Mouse (Mus musculus): ENCODE measurements at regions not wholly inside any gene's neighbourhood (a gene's known extent, or its start where the extent isn't known, plus 50 kb on each side); places are given as distances from the start of the nearest gene placed in this dataset.
A peak's percentile ranks its signal among the peaks of the same experiment; 100 is the strongest.

- no peak for ATAC-seq (ENCODE audit: insufficient number of reproducible peaks, low FRiP score, low TSS enrichment)
Observed at GRCm38 (mm10) chr15:25137091-25137490, 276.5 kb downstream of the Basp1 start.

DNA sequence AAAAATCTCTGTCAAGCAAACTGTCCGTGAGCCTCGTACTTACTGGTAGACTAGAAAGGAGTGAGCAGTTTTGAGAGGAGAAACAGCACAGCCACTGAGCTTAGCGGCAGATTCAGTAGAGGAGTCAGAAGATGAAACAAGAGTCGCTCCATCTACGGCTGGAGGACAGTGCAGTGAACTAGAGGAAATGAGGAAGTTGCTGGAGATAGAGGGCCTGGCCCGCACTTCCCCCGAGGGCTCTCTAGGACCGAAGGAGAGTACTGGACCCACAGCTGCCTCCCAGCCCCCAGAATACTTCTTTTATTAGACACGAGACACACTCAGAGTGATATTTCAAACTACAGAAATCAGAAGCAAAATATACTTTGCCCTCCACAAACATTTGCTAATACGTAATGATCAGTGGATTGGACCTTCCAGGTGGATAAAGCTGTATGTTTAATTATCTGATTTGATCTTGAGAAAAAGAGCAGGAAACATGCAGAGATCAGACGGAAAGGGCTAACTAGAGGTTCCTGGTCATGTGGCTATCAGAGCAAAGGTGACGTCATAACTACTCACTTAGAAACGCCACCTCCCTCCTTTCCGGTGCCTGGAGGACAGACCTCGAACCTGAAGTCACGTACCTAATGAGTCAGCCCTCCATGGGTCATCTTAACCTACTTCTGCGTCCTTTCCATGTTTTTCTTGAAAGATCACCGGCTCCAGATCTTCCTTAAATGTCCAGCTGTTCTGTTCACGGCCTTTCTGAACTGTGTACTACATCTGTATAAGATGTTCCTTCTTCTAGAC lies 277.9 kb downstream of the Basp1 start:
- ATAC-seq (ENCODE audit: insufficient number of reproducible peaks, low FRiP score, low TSS enrichment): no peak

DNA sequence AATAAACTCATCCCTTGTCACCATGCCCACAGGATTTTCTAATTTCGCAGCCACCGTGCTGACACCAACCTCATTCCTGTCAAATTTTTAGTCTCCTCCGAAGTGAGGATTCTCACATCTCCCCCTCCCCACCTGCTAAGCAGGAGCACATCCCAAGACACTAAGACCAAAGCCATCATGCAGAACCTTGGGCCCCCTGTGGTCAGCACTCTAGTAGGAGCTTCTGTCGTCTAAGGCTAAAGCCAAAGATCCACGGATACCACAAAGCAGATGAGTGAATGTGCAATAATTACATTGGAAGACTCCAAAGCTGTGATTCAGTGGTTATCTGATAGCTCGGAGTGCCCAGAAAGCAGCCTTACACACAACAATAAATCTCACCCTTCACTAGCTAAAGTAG lies 283.5 kb downstream of the Basp1 start:
- ATAC-seq (ENCODE audit: insufficient number of reproducible peaks, low FRiP score, low TSS enrichment): peak; percentile 15; the same call in 1 of the 2 replicates

GRCm38 (mm10) chr15:25129572-25129971 lies 284.0 kb downstream of the Basp1 start:
- ATAC-seq (ENCODE audit: insufficient number of reproducible peaks, low FRiP score, low TSS enrichment): no peak

- no peak for ATAC-seq (ENCODE audit: insufficient number of reproducible peaks, low FRiP score, low TSS enrichment)
Observed at GRCm38 (mm10) chr15:25120441-25120840, 293.1 kb downstream of the Basp1 start.

GRCm38 (mm10) chr15:25117980-25118379 lies 295.6 kb downstream of the Basp1 start:
- no peak for ATAC-seq (ENCODE audit: insufficient number of reproducible peaks, low FRiP score, low TSS enrichment)

GRCm38 (mm10) chr15:25102727-25103126 lies 310.8 kb downstream of the Basp1 start:
- no peak for ATAC-seq (ENCODE audit: insufficient number of reproducible peaks, low FRiP score, low TSS enrichment)

- ATAC-seq (ENCODE audit: insufficient number of reproducible peaks, low FRiP score, low TSS enrichment): no peak
Observed at GRCm38 (mm10) chr15:25093758-25094157, 319.8 kb downstream of the Basp1 start.

DNA sequence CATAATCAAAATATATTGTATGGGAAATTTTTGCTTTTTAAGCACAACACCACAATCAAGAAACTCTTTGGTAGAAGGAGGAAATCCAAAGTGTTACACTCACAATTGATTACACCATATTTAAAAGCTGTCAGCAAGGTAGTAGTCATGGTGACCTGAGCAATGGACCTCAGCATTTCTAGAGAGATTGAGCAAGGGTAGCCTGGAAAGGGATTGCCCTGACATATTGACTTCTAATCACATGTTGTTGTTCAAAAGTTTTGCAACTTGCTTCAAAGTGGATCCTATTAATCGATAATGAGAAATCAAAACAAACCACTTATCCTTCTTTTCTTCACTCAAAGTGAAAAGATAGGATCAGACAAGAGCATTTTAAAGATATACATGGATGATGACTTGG lies 343.9 kb downstream of the Basp1 start:
- no peak for ATAC-seq (ENCODE audit: insufficient number of reproducible peaks, low FRiP score, low TSS enrichment)

GRCm38 (mm10) chr15:25059347-25059746 lies 354.2 kb downstream of the Basp1 start:
- ATAC-seq (ENCODE audit: insufficient number of reproducible peaks, low FRiP score, low TSS enrichment): peak; percentile 86; the same call in 1 of the 2 replicates

DNA sequence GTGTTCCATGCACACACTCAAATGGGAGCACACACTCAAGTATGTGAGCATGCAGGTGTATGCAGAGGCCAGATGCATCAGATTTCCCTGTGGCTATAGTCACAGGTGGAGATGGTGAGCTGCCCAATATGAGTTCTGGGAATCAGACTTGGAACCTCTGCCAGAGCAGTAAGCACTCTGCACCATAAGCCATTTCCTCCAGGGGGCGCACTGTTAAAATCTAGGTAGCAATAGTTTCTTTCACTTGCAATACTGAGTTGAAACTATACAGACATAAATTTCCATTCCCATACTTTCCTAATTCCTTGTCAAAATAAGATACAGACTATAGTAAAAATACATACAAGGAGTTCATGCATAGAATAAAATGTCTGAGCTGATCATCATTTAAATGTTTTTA lies 365.7 kb downstream of the Basp1 start:
- no peak for ATAC-seq (ENCODE audit: insufficient number of reproducible peaks, low FRiP score, low TSS enrichment)

GRCm38 (mm10) chr15:25046514-25047138 lies 366.9 kb downstream of the Basp1 start:
- ATAC-seq (ENCODE audit: insufficient number of reproducible peaks, low FRiP score, low TSS enrichment): peak; percentile 84

DNA sequence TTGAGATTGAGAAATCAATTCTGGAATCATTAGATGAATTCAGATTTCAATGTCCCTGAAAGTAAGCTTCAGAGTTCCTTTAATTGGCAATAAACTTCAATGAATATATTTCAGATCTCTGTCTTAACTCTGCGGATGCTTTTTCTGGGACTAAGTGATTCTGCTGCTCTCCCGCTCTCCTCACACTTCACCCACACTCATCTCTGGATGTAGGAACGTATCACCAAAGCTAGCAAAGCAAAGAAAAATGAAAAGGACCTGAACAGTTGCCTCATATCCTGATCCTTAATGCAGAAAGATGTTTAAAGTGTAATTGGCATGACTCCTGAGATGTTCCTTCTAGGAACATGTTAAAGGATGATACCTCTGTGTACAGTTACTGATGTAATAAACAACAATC lies 377.3 kb downstream of the Basp1 start:
- no peak for ATAC-seq (ENCODE audit: insufficient number of reproducible peaks, low FRiP score, low TSS enrichment)

- no peak for ATAC-seq (ENCODE audit: insufficient number of reproducible peaks, low FRiP score, low TSS enrichment)
Observed at GRCm38 (mm10) chr15:25027865-25028264, 385.7 kb downstream of the Basp1 start.

- ATAC-seq (ENCODE audit: insufficient number of reproducible peaks, low FRiP score, low TSS enrichment): no peak; the same call in 1 of the 2 replicates
Observed at GRCm38 (mm10) chr15:25026786-25027461, 386.6 kb downstream of the Basp1 start.

GRCm38 (mm10) chr15:25026351-25026750 lies 387.2 kb downstream of the Basp1 start:
- ATAC-seq (ENCODE audit: insufficient number of reproducible peaks, low FRiP score, low TSS enrichment): no peak

DNA sequence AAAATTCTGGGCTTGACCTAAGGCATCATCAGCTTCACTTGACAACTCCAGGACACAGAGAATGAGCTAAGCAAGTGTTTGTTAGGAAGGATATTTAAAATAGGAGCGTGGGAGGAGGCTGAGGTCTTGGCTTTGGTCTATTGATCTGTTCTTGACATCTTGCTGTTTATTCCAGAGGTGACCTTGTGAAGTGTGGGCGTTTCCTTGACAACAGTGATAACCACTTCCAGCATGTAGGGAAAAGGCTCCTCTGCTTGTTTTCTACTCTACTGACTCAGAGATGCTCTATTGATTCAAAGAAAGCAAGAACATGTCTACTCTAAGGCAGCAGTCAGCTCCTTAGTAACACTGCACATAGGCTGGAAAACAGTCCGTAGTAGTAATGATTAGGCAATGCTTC lies 392.6 kb downstream of the Basp1 start:
- no peak for ATAC-seq (ENCODE audit: insufficient number of reproducible peaks, low FRiP score, low TSS enrichment)

DNA sequence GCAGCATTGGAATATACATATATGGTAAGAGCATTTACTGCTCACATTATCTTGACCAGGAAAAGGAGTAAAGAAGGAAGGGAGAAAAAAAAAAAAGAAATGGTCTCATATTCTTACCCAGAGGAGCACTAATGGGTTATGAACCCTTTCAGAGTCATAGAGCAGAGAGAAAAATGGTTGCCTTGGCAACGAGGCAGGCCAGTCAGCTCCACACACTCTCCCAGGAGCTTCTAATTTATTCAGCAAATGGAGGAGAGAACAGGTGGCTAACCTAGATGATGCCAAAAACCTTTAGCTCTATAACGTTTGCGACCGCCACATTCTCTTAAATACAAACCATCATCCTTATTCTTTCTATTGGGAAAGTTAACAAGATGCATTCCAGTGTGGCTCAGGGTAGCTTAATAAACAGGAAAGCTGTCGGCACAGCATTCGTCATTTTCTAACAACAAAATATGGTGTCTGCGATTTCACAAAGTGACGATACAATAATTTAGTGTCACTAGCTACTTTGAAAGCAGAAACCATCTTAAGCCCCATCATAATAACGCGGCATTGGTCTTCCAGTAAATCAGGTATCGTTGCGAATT lies 394.1 kb downstream of the Basp1 start:
- ATAC-seq (ENCODE audit: insufficient number of reproducible peaks, low FRiP score, low TSS enrichment): peak; percentile 68; the same call in 1 of the 2 replicates

GRCm38 (mm10) chr15:25018937-25019336 lies 394.6 kb downstream of the Basp1 start:
- ATAC-seq (ENCODE audit: insufficient number of reproducible peaks, low FRiP score, low TSS enrichment): no peak

- ATAC-seq (ENCODE audit: insufficient number of reproducible peaks, low FRiP score, low TSS enrichment): no peak
Observed at GRCm38 (mm10) chr15:25007720-25008119, 405.8 kb downstream of the Basp1 start.

- no peak for ATAC-seq (ENCODE audit: insufficient number of reproducible peaks, low FRiP score, low TSS enrichment)
Observed at GRCm38 (mm10) chr15:25000171-25000570, 413.4 kb downstream of the Basp1 start.
